Mouse (Mus musculus) activated CD4-positive, CD25-positive, alpha-beta regulatory T cell, adult 9 weeks (primary cell): ENCODE data around the gene Cdhr4. TPM values are rescaled to one million over a fixed set of nuclear protein-coding genes. Genes with fewer than 3 reads are reported as not detected.

ENCODE experiments used
- polyA plus RNA-seq: library from polyadenylated mRNA; unstranded; fragments of 100-300 nt; shearing (Covaris generic); gene quantifications from one replicate; pipeline ENCODE4 v1.2.1, GENCODE M21; 2017

Cdhr4 gene
- 0.77 TPM for polyA plus RNA-seq

DNA sequence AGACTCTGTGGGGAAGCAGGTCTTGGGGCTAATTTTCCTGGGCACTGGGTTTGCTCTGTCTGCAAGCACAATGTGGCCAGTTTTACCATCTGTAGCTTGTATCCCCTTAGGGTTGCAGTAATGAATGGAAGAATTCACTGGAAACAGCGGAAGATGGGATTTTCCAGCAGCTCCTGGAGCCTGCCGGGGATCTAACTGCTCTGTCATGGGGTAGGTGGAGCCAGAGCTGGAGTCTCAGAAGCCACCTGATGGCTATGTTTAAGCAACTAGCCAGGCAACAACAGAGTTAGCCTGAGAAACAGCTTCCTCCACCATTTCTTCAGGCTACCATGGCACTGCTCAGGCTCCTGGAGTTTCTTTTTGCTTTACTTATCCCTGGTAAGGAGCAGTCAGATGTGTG is at the start of gene Cdhr4:
Cdhr4 (plus strand) TSS at position 301 of the 400 bp plus-strand sequence.

GRCm38 (mm10) chr9:107949922-107950235 is 42.4 kb upstream of the Cdhr4 start, which contains the start of gene Traip:
Traip (plus strand) TSS chr9:107950136.

GRCm38 (mm10) chr9:107975399-107976386 is 16.6 kb upstream of the Cdhr4 start, which contains the start of gene Uba7:
Uba7 (plus strand) TSS chr9:107975505.

DNA sequence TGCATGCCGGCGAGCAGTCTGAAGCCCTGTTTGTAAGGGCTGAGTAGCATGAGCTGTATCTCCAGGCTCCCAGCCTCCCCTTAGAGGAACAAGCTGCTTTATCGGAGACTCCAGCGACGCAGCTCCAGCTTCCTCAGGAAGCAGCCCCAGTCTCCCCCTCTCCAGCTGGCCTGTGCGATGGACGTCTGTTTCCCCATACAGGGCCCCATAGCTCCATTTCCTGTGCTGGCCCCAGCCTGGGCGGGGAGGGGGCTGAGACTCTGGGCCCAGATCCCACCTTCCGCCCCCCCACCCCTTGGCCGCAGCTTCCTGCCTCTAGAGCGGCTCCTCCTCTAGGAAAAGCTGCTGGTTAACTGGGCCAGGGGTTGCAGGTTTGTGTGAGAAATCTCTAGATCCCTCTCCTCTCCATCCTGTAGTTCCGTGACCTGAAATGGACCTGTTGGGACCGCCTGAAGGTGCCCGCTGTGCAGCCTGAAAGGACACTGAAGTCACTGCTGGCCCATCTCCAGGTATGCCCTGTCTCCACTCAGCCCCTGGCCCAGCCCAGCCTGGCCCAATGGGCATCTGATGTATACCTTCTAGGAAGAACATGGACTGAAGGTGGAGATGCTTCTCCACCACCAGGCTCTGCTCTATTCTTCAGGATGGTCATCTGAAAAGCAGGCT is 9.5 kb upstream of the Cdhr4 start, which contains the start of gene Gm20661:
Gm20661 (plus strand) TSS at position 378 of the 666 bp plus-strand sequence.

DNA sequence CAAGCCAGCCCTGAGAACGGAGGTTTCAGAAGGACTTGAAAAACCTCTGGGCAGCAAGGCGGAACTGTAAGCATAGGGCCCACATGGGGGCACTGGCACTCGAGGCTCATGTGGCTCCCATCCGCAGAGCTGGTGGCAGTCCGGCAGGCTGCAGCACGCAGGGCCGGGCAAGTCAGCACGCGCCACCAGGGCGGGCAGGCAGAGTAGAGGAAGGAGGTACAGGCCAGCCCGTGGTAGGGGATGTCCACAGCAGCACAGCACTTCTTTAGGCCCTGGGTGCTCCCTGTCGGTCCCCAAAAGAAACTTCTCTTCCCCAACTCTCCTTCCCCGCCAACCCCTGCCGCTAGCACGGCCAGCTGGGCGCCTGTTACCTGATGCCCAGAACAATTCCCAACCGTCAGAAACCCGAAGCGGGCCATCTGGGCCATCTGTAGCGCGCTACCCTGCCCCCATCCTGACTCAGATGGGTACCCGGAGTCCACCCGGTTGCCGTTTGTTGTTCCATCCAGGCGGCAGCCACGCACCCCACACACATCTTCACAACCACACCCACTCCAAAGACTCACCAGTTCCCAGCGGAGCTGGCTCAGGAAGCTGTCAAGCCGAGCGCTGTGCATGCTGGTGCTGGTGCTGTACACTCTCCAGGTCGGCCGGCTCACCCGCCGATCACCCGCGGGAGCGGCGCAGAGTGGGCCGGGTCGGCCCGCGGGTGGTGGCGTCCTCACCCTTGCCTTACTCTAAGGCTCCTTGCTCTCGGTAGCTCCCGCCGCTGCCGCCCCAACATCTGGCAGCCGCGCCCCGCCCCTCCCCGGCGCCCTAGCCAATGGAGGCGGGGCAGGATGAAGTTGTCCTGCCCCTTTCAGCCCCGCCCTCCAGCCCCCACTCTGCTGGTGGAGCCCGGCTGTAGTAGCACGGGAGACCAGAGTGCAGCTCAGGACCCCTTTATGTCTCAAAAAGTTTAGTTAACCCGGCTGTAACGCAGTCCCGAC is 6.9 kb upstream of the Cdhr4 start, which contains the start of gene Inka1:
Inka1 (minus strand) TSS at position 749 of the 989 bp plus-strand sequence.

DNA sequence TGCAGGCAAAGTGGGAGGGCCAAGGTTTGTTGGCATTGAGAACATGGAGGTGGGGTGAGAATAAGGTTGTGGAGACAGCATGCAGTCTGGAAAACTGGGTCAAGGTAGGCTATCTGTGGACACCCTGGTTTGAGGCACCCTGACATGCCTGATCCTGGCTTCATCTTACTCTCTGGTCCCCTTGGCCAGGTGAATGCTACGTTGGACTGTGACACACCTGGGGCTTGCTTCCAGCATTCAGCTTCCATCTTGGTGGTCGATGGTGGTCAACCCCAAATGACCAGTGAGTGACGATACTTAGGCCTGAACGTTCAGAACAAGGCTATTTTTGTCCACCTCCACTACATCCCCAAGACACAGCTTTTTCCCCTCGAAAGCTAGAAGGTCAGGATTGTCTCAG is 3.8 kb downstream of the Cdhr4 start, which contains the start of gene Gm20662:
Gm20662 (plus strand) TSS at position 301 of the 400 bp plus-strand sequence.

GRCm38 (mm10) chr9:108001922-108002770 is 9.8 kb downstream of the Cdhr4 start, which contains the start of gene Ip6k1:
Ip6k1 (plus strand) TSS chr9:108002501.

DNA sequence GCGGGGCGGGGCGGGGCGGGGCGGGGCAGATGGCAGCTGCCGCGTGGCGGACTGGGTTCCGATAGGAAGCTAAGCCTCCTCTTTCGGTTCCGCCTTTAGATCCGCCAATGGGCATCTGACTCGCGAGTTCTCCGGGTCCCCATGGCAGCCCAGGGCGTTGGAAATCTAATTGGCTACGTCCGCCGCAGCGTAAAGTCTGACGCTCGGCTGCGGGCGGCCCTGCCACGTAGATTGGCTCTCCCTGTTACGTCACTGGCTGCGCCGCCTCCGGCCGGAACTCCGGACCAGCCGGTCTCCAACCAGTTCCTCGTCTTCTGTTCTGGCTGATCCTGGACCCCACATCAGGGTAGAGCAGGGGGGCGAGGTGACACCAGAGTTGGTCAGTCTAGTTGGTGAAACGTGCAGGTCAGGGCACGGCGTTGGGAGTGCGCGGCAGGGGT is 56.7 kb downstream of the Cdhr4 start, which contains the start of gene Gmppb:
Gmppb (plus strand) TSS at position 227 of the 440 bp plus-strand sequence.

Other genes starting within 250 kb of the Cdhr4 start
- gene Rbm5, start 221.5 kb upstream of the Cdhr4 start, polyA plus RNA-seq: 359 TPM
- gene Rbm6, start 119.3 kb upstream of the Cdhr4 start, polyA plus RNA-seq: 118 TPM
- 24.2 TPM for gene Mon1a, start 104.3 kb upstream of the Cdhr4 start, polyA plus RNA-seq
- gene Mst1r, start 85.6 kb upstream of the Cdhr4 start, polyA plus RNA-seq: not detected
- gene Actl11, start 64.0 kb upstream of the Cdhr4 start, polyA plus RNA-seq: not detected
- not detected for gene Camkv, start 56.8 kb upstream of the Cdhr4 start, polyA plus RNA-seq
- 5.7 TPM for gene Traip, start 42.4 kb upstream of the Cdhr4 start, polyA plus RNA-seq
- gene Uba7, start 17.0 kb upstream of the Cdhr4 start, polyA plus RNA-seq: 321 TPM
- gene Gm20661, start 9.4 kb upstream of the Cdhr4 start, polyA plus RNA-seq: 0.27 TPM
- gene Inka1, start 6.6 kb upstream of the Cdhr4 start, polyA plus RNA-seq: 2.3 TPM
- not detected for gene Gm20662, start 3.9 kb downstream of the Cdhr4 start, polyA plus RNA-seq
- 68.8 TPM for gene Ip6k1, start 10.0 kb downstream of the Cdhr4 start, polyA plus RNA-seq
- 40.7 TPM for gene Gmppb, start 56.7 kb downstream of the Cdhr4 start, polyA plus RNA-seq
- 4.8 TPM for gene Amigo3, start 60.7 kb downstream of the Cdhr4 start, polyA plus RNA-seq
- gene Mst1, start 87.9 kb downstream of the Cdhr4 start, polyA plus RNA-seq: 1.2 TPM
- 189 TPM for gene Rnf123, start 90.8 kb downstream of the Cdhr4 start, polyA plus RNA-seq
- 140 TPM for gene Apeh, start 102.1 kb downstream of the Cdhr4 start, polyA plus RNA-seq
- 0.81 TPM for gene Bsn, start 197.9 kb downstream of the Cdhr4 start, polyA plus RNA-seq